Mouse (Mus musculus): Measurements from ENCODE around the gene Prkd3.

- no peak for TF ChIP-seq CTCF (IDR thresholded peaks at IDR 0.05; ENCODE audit: borderline replicate concordance, insufficient read depth, low read length)
- no peak for TF ChIP-seq POLR2A (IDR thresholded peaks at IDR 0.05; ENCODE audit: low read depth, low read length)
These were observed 111.2 kb downstream of the Prkd3 start for GRCm38 (mm10) chr17:78909374-78909773.
